Mouse (Mus musculus): ENCODE measurements at regions not wholly inside any gene's neighbourhood (a gene's known extent, or its start where the extent isn't known, plus 50 kb on each side); places are given as distances from the start of the nearest gene placed in this dataset.
A peak's percentile ranks its signal among the peaks of the same experiment; 100 is the strongest.

DNA sequence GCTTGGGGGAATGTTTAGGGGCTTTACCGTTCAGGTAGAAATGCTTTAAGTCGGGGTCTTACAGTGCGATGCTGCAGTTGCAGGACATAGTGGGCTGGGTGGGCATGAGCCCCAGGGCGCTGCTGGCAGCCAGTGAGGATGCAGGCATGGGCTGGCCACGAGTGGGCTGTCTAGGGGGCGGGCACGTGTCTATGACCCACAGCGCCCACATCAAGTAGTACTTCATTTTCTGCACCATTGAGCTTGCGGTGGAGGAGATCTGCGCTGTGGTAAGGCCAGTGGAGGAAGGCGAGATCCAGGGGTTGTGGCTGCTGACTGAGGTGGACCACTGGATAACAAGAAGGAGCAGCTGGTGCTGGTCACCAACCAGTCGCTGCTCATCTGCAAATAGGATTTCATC, 52.4 kb upstream of the Olfr291 start:
- no peak for DNase-seq (ENCODE audit: low spot score in 2 of 2)

GRCm38 (mm10) chr7:84794655-84795054, 58.7 kb upstream of the Olfr291 start:
- no peak for DNase-seq (ENCODE audit: low spot score in 2 of 2)

DNA sequence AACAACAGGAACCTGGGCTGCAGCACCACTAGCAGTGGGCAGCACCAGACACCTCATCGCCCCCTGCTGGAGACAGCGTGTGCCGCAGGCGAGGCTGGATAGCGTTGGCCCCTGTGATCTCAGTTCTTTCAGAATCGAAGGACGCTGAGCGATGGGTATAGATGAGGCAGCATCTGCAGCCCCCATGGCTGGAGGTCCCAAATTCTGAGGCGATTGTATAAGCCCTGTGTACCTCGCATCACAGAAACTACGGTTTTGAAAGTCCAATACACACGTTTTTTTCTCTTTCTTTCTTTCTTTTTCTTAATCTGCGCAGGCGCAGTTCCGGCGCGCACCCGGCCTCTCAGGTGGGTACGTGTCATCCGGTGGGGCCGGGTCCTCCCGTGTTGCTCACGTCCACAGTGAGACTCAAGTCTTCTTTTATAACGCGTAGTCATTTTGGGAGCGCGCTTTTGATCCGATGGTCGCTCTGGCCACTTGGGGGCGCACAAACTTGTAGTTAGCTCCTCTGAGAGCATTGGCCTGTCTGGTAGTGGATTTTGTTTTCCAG, 74.0 kb upstream of the Olfr291 start:
- peak; percentile 68 to 87 for DNase-seq (ENCODE audit: low spot score in 2 of 2)

GRCm38 (mm10) chr7:84777696-84778095, 75.7 kb upstream of the Olfr291 start:
- no peak for DNase-seq (ENCODE audit: low spot score in 2 of 2)

DNA sequence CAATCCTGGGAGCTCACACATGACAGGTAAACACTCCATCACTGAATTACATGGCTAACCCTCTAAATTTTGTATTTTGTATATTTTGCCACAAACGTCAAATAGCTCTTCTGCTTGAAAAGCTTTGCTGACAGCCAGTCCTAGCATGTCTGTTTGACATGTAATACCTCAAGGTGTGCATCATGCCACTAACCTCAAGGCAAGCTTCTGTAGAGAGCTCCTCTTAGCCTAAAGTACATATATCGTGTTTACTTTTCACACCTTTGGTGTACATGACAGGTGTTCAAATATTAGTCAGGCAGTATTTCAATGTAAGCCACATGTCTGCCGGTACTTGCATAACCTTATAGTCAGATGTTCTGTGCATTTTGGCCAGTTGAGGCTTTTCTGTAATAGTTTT, 66.5 kb upstream of the Zfand6 start:
- no peak for DNase-seq (ENCODE audit: low spot score in 2 of 2)

- no peak for DNase-seq (ENCODE audit: low spot score in 2 of 2)
Measured at GRCm38 (mm10) chr7:84753361-84753760, 63.6 kb upstream of the Zfand6 start.

DNA sequence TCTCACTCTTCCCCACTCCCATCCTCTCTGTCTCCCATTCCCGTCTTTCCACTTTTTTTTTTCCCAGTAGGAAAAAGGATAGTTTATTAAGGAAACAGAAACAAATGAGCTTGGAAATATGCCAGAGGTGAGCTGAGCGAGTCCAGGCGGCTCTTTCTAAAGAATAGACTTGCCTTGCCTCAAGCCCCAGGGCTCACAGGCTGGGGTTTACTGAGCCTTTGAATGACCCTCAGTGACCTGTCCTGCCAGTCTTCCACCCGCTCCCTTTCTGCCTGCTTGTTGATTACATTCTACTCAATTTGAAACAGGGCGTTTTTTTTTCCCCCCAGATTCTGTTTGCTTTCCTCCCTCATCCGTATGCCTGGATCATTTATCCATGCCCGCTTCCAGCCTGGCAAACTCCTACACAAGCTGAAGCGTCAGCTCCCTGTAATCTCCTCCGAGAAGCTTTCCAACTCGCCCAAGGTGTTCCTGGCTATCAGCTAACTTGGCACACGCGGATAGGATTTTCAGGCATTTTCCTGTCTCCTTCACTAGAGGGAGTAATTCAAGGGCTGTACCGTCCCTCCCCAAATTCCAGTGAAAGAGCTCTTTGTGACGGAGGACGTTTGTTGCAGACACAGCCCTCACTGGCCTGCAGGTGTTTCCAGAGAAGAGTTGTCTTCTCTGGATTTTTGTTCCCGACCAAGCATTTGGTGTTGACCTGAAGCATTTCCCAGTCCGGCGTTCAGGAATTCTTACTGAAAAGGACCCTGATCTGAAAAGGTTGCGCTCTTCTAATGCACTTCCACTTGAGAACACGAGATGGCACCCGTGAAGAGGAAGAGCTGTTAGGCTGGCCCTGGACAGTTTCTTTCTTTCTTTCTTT, 59.9 kb upstream of the Zfand6 start:
- DNase-seq (ENCODE audit: low spot score in 2 of 2) = peak; percentile 9 to 26

GRCm38 (mm10) chr7:84747847-84748246, 58.1 kb upstream of the Zfand6 start:
- DNase-seq (ENCODE audit: low spot score in 2 of 2) = no peak

DNA sequence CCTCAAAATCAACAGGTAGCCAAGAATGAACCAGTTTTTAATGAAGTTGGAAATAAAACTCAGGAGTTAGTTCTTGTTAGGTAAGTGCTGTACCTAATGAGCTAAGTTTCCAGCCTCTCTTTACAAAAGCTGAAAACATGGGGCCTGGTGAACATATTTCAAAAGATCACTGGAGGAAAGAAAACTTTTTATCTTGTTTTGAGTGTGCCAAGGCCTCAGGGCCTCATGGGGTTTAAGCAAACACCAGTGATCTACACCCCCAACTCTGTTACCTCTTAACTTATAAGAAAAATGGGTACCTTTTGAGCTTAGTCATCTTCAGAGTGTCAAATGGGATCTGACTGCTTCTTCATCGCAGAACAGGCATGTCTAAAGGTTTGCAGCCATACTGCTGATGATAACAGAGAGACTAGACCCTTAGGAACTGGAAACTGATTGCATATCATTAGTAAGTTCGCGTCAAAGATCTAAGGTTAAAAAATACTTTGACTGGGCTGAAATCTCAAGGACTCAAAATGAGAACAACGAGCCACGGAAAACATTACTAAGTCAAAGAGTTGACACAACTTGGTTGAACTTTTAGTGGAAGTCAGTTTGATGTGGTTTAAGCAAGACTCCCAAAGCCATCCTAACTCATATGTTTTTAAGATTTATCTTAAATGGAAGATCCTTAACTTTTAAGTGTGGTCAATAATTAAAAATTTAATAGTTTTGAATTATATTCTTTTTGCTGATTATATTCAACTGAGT, 54.7 kb upstream of the Zfand6 start:
- DNase-seq (ENCODE audit: low spot score in 2 of 2) = no peak

DNA sequence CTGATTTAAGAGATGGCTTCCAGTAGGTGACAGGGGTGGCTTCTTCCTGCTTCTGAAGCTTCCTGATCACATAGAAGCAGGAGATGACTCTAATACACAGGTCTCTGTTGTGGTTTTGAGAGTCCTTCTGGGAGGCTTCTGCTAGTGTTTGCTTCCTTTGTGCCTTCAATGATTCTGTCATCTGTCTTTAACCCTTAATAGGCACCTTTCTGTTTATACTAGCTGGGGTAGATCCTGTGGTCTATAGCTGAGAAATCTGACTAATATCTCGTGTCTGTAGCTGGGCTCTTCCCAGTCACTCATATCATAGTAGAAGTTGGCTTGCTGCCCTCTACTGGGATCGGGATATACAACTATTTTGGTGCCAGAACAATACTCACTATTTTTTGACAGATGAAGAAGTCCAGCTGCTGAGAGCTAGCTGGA, 50.2 kb upstream of the Zfand6 start:
- DNase-seq (ENCODE audit: low spot score in 2 of 2) = peak in 1 of 2 experiments; percentile 7
